Mouse (Mus musculus) R1 (cell line): ENCODE results near the gene Hexb.
"Not testable (repeated sequence)": the region's sequence is repeated elsewhere in the genome, so short reads cannot be mapped to it uniquely, and the experiment has no call there.

Experiments
- DNase-seq: peaks from one replicate; pipeline ENCODE4 v3.0.0-alpha.2; 2018; ENCODE audit warnings: low read depth, low spot score

Hexb gene

DNA sequence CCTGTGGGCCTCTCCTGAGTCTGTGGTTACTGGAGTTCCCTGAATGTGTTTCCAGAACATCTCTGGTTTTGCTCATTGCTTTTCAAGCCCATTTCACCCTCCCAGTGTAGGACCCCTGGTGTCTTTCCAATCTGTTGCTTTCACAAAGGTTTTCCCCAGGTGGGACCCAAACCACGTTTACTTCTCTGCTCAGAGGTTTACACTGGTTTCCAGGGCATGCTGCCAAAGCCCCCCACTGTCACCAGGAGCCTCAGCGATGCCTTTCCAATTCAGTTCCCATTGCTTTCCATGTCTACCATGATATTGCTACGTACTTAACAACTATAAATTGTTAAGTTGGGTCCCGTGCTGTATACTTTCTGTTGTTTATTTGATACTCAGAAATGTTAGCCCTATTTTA lies 15.3 kb downstream of the Hexb start:
- no peak for DNase-seq

DNA sequence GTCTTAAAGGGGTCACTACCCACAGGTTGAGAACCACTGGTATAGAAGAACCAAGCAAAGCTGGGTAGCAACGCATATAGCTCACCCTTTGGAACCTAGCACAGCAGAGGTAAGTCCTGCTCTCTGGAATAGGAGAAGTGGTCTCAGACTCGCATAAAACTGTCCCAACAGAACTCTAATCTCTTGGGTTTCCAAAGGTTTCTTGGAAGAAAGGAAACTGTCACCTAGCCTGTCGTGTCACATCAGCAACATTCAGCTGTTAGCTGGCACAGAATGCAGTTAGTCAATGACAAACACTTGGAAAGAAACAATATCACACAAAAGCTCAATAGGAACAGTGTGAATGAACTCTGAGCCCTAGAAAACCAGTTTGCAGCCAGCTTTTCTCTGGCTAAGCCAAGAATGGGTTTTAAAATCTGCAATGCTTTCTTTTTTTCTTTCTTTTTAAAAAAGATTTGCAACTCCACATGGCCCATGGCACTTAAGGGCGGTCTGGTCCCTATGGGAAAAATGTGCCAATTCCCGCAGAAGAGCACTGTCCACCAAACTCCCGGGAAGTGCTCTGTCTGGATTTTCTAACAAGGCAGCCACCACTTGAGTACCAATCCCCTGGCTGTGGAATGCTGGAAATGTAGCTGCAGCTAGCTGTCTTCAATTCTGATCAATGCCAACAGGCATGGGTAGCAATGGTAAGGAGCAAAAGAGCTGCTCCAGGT lies 17.9 kb downstream of the Hexb start:
- no peak for DNase-seq

DNA sequence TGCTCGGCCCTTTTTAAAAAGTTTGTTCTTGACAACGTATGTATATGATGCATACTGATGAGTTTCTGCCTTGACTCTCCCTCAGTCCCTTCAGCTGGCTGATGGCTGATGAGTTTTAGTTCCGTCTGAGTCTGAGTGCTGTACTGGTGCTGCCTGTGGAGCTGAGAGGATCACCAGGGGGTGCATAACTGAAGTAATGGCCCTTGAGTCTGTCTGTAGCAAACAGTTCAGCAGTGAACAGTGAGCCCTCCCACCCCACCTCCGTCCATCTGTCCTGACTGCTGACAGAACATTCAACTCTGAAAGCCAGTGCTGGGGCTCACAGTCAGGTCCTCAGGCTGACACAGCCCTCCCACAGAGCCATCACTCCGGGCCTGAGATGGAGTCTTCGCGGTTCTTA lies 19.2 kb downstream of the Hexb start:
- DNase-seq, result peak; percentile 66

DNA sequence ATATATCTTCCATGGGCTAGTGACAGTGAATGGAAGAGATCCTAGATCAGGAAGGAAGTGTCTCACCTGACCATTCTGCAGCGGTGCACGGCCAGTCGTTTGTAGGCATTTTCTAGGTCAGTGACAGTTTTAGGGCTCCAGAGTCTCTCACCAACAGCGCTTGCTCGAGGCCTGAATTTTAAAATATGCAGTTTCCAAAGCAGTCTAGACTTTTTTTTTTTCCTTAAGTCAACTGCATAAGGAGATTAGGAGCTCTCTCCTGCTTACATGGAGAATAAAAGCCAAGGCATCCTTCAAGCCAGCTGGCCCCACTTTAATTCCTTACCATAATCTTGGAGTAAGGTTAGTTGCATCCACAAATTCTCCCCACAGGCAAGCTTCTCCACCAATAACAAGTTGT lies 21.4 kb downstream of the Hexb start:
- no peak for DNase-seq

DNA sequence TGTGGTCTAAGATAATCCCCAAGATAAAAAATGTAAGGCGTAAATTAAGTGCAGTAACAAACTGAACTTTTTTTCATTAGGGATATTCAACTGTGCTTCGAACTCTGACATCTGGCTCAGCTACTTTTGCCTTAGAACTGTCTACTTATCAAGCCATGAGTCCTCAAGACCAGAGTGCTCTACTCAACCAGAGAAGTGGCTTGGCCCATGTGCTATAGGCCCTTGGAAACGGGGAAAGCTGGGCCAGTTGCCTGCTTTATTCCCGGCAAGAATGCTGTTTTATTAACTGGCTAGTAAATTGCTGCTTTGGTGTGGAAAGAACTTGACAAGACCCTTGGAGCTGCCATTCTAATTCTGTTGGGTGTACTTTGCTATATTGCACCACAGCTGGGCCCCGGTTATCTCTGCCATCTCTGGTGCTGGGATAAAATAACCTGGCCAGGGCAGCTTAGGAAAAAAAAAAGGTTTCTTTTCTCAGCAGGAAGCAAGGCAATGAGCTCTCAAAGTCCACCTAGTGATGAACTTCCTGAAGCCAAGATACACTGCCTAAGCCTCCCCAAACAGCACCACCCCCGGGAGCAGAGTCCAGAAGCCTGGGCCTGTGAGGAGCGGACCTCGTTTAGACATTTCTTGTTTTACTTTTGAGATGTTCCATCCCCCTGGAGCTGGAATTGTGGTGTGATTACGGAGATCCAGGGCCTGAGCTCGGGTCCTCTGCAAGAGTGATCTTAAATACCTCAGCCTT lies 22.5 kb downstream of the Hexb start:
- DNase-seq, result no peak

DNA sequence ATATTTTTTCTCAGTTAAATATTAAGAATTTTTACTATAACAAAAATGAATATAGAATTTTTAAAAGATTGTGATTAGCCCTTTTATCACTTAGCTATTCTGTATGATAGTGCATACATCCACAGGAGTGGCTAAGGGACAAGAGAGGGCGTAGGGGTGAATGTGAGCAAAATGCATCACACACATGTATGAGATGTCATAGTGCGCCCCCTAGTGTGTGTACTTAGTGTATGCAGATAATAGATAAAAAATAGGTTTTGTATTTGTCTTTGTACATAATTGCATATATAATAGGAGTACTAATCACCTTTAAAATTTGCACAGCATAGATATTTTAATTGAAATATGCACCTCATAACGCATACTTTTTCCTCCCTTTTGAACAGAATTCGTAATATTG lies 52.3 kb downstream of the Hexb start:
- DNase-seq, result peak; percentile 78

DNA sequence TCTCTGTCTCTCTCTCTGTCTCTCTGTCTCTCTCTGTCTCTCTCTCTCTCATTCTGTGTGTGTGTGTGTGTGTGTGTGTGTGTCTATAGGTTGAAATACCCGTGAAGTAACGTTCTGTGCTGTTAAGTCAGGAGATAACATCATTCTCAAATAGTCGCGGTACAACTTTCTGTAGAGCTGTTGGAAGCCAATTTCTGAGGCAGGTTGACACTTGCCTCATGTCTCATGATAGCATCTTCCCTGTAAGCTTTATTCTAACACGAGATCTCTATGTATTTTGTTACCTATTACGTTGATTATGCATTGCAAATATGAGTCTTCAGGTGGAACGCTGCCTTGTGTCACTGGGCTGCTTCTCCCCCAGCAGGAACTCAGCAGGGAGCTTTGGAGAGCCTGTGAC lies 55.8 kb downstream of the Hexb start:
- DNase-seq, result no peak

DNA sequence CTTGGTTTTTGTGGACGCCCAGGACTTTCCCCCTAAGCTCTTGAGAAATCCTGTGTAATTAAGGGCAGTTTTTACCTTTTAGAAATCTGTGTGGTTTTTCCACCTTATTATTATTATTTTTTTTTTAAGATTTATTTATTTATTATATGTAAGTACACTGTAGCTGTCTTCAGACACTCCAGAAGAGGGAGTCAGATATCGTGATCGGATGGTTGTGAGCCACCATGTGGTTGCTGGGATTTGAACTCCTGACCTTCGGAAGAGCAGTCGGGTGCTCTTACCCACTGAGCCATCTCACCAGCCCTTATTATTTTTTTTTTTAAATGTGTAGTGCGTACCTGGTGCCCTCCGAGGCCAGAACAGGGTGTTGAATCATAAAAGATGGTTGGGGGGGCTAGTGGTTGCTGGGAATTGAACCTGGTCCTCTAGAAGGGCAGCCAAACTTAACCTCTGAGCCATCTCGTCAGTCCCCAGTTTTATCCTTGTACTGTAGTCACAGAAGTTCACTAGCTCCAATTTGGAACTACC lies 59.7 kb downstream of the Hexb start:
- not testable (repeated sequence) for DNase-seq

DNA sequence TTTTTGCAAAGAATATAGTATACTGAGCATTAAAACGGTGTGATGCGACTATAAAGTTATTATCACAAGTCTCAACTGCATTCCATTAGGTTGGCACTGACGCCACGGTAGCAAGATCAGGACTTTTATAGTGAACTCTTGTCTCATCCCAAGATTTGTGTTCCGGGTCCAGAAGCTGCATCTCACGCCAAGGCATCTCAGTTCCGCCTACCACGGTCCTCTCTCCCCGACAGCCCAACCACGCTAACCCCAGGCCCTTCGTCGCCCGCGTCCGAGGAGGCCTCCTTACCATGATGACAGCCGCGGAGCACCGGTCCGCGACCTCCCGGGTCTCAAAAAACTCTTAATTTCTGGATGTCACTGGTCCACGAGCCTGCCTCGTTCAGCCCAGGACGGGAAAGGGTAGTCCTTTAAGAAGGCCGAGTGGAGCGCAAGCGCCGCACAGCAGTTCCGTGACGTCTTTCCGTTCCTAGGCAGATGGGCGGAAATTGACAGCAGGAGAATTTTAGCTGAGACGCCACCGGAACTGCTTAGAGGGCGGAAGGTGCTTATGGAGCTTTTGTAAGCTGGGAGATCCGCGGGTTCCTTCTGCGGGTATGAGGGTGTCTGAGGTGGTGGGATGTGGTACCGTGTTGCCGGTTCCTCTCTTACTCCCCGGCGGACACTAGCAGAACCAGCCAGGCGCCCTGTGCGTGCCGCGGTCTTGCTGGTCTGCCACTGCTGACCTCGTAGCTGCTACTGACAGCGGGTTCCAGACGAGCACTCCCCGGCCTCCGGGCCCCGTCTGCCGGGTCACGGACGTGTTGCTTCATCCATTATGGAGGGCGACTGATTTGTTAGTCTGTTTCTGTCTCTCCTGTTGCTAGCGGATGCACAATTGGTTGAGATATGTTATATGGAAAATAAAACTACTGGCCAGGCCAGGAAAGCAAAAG lies 60.4 kb downstream of the Hexb start, which contains the start of the genes Gfm2 and Nsa2:
TSS of gene Gfm2 (plus strand) at position 472 of the 935 bp plus-strand sequence.
TSS of gene Nsa2 (minus strand) at position 472 of the 935 bp plus-strand sequence.
- DNase-seq, result peak; percentile 99

DNA sequence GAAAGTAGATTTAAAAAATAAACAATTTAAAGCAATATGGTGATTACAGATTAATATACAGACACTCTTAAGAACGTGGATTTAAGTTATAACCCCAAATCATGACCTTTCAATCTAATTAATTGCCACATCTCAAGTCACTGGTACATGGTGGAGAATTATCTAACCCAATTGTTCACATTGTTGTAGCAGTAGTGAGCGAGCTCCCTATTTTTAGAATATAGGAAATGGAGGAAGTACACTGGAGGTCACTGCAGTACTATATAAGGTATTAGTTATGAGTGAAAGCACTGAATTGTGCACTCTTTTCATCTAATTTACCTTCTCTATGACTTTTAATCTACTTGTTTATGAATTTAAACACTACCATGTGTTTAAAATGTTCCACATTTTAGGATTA lies 67.7 kb downstream of the Hexb start:
- not testable (repeated sequence) for DNase-seq

DNA sequence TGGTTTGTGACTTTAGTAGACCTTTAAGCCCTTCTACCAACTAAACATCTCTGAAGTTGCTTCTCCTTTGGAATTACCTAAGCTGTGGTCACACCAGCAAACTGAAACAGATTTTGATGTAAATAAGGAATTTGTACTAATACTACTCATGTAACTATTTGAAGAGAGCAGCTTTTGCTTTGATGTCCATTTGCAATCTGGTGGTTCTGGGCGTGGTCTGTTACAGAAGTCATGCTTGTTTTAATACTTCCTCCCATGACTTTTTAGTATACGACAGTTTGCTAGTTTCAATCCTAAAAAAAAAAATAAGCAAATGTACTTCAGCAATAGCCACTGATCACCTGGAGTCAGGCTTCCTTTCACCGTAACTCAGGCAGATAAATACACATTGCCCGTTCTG lies 68.5 kb downstream of the Hexb start:
- DNase-seq, result not testable (repeated sequence)
